Mouse (Mus musculus) adrenal gland, adult 8-10 months (tissue): Measurements from ENCODE around the gene C330021F23Rik. TPM values are rescaled to one million over a fixed set of nuclear protein-coding genes. Genes with fewer than 3 reads are reported as not detected.
"Not testable (repeated sequence)": the region's sequence is repeated elsewhere in the genome, so short reads cannot be mapped to it uniquely, and the experiment has no call there.

Experiments used
- DNase-seq: peaks from one replicate; pipeline ENCODE4 v3.0.0; 2022
- total RNA-seq, 4 experiments: library from RNA; stranded (reverse); gene quantifications; 2 replicates each; pipeline ENCODE4 v1.2.4; 2022

Gene C330021F23Rik
- total RNA-seq = not detected

- no peak for DNase-seq
Measured at GRCm38 (mm10) chr8:3567641-3568371, at the start of gene C330021F23Rik. Gene C330021F23Rik, plus strand, starts transcription at chr8:3567990.

DNA sequence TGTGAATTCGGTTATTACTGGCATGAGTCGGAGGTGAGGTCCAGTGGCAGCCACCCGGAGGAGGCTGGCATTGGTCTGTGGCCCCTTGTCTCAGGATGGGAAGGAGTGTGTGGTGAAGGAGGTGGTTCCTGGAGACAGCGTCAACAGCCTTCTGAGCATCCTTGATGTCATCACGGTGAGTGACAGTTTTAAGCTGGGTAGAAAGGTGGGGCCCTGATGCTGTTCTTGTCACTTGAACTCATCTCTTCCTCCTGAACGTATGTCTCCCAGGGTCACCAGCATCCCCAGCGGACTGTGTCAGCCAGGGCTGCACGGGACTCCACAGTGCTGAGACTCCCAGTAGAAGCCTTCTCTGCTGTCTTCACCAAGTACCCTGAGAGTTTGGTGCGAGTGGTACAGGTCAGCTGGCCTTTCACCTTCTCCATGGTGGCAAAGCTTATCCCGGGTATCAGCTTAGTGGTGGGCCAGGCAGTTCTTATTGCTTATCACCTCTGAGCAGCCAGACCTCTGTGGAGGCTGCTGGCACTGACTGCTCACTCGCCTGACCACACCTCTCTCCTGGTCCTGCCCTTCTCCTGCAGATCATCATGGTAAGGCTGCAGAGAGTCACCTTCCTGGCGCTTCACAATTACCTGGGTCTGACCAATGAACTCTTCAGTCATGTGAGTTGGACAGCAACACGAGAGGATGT is 45.6 kb upstream of the C330021F23Rik start:
- no peak for DNase-seq

GRCm38 (mm10) chr8:3530816-3531215 is 37.0 kb upstream of the C330021F23Rik start:
- no peak for DNase-seq

- DNase-seq = no peak
Measured at GRCm38 (mm10) chr8:3531936-3532335, 35.9 kb upstream of the C330021F23Rik start.

DNA sequence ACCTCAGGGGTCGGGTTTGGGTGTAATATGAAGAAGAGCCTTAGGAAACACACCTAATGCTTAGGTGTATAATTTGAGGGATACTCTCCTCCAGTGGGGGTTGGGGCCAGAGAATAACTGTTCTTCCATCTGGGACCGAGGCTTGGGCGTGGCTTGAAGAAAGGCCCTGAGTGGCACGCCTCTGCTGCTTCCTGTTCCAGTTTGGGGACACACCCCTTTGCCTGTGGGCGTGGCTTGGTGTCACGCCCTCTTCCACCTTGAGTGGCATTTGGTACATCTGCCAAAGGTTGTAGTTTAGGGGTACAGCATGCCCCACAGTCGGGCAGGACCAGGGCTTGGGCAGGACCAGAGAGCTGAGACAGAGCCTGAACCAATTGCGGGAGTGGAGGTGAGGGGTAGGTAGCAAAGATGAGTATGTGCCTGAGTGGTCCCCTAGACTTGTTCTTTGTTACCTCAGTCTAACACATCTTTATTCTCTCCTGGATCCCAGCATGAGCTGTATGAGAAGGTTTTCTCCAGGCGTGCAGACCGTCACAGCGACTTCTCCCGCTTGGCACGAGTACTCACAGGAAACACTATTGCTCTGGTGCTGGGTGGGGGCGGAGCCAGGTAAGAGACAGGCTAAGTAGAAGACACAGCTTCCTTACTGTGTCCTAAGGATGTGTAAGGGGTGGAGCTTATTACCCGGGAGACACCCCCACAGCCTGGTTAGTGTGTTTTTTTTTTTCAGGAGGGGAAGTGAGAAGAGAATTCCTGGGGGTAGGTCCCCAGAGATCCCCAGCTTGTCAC is 31.5 kb upstream of the C330021F23Rik start:
- no peak for DNase-seq

GRCm38 (mm10) chr8:3536940-3537339 is 30.9 kb upstream of the C330021F23Rik start:
- DNase-seq = no peak

GRCm38 (mm10) chr8:3537666-3538065 is 30.1 kb upstream of the C330021F23Rik start:
- no peak for DNase-seq

- no peak for DNase-seq
Measured at GRCm38 (mm10) chr8:3539146-3539545, 28.6 kb upstream of the C330021F23Rik start.

DNA sequence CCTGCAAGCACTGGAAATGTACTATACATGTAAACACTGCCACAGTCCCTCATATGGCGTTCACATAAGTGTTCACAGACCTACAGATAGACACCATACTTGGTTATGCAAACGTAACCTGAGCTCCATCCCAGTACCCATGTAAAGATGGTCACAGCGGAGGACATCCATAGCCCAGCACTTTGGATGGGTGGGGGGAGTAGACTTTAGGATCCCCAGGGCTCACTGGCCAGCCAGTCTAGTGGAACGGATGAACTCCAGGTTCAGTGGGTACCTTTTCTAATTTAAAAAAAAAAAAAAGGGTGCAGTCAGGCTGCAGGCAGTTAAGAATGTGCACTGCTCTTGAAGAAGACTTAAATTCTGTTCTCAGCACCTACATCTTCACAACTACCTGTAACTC is 27.7 kb upstream of the C330021F23Rik start:
- no peak for DNase-seq

DNA sequence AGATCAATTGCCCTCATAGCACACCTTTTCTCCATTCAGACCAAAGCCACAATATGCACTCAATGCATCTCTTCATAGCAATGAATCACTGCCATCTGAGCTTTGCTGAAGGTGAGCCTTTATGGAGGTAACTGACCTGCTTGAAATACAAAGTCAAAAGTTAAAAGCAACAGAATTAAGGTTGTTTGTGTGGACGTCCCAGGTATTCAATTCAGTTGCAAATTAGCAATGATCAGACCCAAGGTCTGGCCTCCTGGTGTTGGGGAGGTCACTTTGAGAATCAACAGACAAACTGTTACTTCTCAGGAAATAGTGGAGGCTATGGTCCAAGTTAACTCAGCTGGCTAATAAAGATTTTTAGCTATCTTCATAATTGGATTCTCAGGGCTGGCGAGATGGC is 21.3 kb upstream of the C330021F23Rik start:
- DNase-seq = no peak

DNA sequence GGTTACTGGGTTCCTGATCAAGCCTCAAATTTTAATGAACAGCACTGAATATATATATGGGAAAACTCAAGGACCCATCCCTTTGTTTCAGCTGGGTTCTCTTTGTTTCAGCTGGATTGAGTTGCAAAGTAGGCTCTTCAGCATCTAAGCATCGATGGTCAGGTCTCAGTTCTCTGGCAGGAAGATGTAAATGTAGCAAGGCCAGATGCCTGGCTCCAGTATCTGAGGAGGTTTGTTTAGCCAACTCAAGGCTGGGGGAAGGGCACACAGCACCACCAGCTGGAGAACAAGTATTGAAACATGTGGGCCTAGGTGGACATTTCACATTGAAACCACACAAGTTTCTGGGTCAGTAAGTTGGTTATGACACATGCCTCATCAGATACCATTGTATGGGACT is 15.6 kb upstream of the C330021F23Rik start:
- no peak for DNase-seq

GRCm38 (mm10) chr8:3556114-3556513 is 11.7 kb upstream of the C330021F23Rik start:
- no peak for DNase-seq

DNA sequence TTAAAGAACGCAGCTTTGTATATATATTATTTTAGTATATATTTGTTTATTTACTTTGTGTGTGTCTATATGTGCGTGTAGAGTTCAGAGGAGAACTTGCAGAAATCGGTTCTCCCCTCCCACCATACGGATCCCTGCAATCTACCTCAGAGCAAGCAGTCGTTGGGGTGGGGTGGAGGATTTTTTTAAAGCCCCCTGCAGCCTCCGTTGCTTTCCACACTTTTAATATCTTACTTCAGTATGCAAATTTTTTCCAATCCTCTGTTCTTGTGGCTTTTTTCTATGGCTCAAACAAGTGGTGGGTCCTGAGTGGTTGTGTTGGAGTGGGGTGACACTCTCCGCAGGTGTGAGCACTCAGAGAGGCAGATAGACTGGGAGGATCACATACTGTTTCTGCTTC is 588 bp downstream of the C330021F23Rik start:
- no peak for DNase-seq

DNA sequence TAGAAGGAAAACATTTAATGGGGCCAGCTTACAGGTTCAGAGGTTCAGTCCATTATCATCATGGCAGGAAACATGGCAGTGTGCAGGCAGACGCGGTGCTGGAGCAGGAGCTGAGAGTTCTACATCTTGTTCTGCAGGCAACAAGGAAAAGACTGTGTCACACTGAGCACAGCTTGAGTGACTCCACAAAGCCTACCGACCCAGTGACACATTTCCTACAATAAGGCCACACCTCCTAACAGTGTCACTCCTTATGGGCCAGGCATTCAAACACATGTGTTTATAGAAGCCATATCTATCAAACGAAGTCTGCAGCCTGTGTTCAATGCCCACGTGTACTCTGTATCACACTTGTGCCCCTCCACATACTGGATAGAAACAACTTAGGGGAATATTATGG is 2.0 kb downstream of the C330021F23Rik start:
- DNase-seq = no peak

DNA sequence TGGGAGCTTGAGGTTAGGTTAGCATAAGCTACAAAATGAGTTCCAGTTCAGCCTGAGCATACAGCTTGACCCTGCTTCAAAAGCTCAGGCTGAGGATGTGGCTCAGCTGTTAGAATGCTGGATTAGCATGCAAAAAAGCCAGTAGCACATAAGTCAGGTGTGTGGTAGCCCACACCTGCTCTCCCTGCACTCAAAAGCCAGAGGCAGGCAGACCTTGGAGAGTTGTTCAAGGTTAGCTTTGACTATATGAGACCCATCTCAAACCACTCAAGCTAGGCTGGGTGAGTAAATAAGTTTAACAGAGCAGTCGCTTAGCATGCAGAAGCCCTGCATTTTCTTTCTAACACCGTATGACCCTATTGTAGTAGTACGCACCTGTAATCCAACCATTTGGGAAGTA is 6.8 kb downstream of the C330021F23Rik start:
- DNase-seq = no peak

- no peak for DNase-seq
Measured at GRCm38 (mm10) chr8:3576211-3576960, 8.6 kb downstream of the C330021F23Rik start.

DNA sequence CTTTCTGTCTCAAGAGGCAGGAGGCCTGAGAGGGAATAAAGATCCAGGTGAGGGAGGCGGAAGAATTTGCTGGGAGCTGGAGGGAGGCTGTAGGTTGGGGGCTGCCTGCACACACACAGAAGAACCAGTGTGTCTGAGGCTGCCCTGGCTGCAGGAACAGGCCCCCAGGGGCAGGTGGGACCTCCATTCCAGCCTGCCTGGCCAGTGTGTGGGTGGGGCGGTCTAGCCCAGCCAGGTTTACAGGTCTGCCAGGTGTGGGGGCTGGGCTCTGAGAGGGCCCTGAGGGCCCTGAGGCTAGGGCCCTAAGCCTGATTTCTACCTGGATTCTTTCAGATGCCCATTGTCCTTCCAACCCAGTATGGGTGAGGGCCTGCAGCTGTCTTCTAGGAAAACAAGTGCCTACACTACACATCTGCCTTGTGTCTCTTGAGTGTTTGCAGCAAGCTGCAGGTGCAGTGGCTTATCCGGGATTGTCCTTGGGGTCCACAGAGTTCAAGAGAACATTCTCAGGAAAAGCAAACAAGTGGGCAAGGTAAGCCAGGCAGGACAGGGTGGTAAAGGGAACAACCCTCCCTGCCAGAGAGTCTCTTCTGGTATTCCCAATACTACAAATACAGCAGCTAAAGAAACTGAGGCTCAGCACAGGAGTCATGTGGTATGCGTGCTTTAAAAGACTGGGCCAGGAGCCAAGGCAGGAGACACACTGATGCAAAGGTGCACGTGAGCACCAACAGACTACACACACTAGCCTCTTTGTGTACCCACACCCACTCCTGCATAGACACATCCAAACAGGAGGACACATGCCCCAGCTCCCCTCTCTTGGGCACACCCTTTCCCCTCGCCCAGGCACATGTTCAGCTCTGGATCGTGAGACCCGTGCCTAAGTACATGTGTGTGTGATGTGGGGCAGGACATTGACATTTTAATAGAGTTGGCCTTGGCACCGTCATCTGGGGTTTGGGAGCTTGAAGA is 11.9 kb downstream of the C330021F23Rik start:
- no peak for DNase-seq

DNA sequence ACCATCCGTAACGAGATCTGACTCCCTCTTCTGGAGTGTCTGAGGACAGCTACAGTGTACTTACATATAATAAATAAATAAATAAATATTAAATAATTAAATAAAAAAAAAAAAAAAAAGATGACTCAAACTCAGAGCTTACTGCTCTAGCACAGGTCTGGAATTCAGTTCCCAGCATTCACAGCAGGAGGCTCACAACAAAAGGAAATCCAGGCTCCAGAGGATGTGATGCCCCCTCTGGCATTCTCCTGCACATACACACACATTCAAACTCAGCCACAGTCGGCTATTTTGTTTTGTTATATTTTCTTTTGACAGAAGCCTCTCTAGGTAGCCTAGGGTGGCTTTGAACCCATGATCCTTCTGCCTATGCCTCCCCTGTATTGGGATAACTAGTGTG is 14.2 kb downstream of the C330021F23Rik start:
- not testable (repeated sequence) for DNase-seq

GRCm38 (mm10) chr8:3586452-3586851 is 18.7 kb downstream of the C330021F23Rik start:
- DNase-seq = no peak

GRCm38 (mm10) chr8:3586993-3587390 is 19.2 kb downstream of the C330021F23Rik start, which contains the start of gene Camsap3:
Gene Camsap3, plus strand, starts transcription at chr8:3587293.
- DNase-seq = no peak
